Mouse (Mus musculus) monocyte, adult 2 months (primary cell): Measurements from ENCODE around the gene Sprr2a2.
"Not testable (repeated sequence)": the region's sequence is repeated elsewhere in the genome, so short reads cannot be mapped to it uniquely, and the experiment has no call there.

Experiments
- DNase-seq, 2 experiments: peaks; one replicate each; pipeline ENCODE4 v3.0.0; 2022; ENCODE audit warnings: low spot score in 2 of 2, low read depth in 1 of 2

Sprr2a2 gene

DNA sequence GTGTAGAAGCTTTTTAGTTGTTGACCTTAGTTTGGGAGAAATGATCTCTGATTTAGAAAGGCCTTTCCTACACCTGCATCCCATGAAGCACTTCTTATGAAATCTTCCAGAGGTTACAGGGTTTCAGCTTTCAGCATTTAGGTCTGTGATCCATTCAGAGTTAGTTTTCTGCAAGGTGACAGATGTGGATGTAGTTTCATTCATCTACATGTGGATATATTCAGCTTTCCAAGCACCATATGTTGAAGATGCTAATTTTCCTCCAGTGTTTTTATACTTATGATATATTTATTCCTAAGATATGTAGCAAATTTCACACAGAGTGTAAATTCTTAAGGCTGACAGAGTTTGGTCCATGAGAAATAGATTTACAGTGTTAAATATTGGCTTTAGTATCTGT lies 57.8 kb downstream of the Sprr2a2 start:
- DNase-seq, result not testable (repeated sequence)

DNA sequence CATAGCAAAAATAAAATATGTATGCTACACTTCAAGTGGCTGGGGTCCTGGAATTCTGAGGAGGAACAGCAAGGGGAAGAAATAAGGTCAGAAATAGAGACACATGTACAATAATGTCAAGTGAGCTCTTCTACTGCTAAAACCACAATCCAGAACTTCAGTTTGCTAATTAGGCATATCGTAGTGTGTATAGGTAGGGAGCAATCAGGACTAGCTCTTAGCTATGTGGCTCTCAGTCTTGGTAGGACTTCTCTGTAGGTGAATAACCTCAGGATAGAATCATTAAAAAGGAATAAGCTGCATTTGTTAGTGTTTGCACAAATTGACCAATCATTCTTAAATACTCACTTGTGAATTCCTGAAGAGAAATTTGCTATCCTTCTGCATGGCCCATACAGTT lies 58.3 kb downstream of the Sprr2a2 start:
- not testable (repeated sequence) for DNase-seq

DNA sequence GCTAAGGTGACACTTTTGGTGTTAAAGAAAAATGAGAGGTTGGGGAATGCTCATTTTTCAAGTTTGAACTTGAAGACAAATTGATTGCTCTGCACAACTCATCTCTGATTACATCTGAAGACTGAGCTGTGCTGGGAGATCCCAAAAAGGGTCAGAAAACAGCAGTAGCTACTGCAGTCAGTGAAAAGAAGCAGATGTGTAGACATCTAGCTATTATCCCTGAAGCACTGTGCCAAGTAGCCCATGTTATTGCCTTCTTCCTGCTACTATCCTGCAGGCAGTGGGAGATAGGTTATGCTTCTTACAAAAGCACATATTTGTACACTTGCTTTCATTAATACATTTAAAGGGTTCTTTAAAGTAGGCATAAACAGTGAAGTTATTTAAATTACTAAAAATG lies 63.9 kb downstream of the Sprr2a2 start:
- not testable (repeated sequence) for DNase-seq

DNA sequence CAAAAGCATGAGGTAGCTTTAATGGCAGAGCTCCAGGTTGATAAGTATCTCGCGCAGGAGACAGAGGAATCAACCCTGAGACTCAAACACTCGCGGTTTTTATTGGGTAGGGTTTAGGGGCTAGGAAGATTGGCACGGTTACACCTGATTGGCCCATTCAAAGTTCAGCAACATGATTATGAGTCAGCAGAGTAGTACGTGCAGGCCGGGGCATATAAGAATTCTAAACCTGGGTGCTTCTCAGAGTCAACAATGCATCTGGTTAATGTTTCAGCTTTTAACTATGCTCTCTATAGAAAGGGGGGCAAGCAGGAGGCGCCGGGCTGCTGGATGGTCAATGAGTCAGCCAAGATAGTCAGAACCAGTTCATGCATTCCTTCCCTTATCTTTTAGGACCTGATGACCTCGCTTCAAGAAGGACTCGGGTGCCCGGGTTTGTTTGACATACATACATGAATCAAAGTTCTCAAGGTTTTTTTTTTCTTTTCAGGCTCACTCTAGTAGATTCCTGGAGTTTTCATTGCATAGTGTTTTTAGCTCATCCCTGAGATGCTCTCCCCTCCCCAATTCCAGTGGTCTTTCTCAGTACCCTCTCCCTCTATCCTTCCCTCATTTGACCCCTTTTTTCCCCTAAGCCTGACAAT lies 65.4 kb downstream of the Sprr2a2 start:
- not testable (repeated sequence) for DNase-seq

DNA sequence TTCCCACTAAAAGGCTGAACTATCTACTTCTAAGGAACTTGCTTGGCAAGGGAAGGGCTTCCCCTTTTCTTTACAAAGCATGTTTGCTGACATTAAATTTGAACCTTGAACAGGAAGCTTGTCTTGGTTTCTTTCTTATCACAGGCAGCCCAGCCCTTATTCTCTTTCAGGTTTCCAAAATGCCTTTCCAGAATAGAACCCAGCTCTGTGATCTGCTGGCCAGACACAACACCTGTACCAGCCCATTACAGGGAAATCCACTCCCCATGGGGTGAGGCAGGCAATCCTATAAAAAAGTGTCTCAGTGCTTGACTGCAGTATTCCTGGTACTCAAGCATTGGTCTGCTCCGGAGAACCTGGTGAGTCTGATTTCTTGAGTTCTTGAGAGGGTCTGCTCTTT lies 69.4 kb downstream of the Sprr2a2 start, which contains the start of gene Sprr2a3:
Gene Sprr2a3, plus strand, starts transcription at position 317 of the 400 bp plus-strand sequence.
- not testable (repeated sequence) for DNase-seq

DNA sequence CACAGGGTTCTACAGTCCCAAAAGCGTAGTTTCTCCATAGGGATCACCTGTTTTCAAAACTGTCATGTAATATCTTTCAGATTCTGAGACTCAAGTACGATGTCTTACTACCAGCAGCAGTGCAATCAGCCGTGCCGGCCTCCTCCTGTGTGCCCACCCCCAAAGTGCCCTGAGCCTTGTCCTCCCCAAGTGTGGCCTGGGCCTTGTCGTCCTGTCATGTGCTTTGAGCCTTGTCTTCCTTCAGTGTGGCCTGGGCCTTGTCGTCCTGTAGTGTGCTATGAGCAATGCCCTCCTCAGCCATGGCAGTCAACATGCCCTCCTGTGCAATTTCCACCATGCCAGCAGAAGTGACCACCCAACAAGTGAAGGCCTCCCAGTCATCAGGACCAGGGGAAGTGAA lies 72.8 kb downstream of the Sprr2a2 start:
- DNase-seq, result not testable (repeated sequence)
